Mouse (Mus musculus) bone marrow, adult 2 months (tissue): ENCODE data around the gene Lats2.

Source experiments
- CTCF ChIP-seq: fragments of 200-500 bp; IDR thresholded peaks from 2 replicates; pipeline ENCODE4 v1.5.1; 2011; ENCODE audit warnings: low read length, control low read depth; ENCODE audit not compliant: control insufficient read depth, insufficient read depth
- POLR2A ChIP-seq: fragments of 200-500 bp; IDR thresholded peaks from 2 replicates; pipeline ENCODE4 v1.6.1; 2011; ENCODE audit warnings: low read depth, mild to moderate bottlenecking, control low read depth, low read length, borderline replicate concordance; ENCODE audit not compliant: control insufficient read depth

DNA sequence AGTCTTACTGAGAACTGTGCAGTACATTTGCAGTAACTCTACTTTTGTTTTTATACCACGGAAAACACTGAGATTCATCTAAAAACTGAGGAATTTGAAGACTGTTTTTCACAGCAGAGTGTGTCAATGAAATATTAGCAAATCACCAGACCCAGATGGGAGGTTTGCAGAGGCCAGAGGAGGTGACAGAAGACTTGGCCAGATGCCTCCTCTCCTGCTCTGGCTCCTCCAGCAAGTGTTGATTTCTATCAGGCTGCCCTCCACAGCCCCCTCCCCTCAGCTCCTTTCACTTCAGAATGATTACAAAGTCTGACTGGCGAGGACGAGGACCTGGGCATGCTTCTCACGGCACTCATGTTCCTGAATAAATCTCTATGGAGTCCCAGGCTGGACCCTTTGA is 29.2 kb upstream of the Lats2 start:
- TF ChIP-seq CTCF, result no peak
- no peak for TF ChIP-seq POLR2A
